Mouse (Mus musculus) neural tube, embryonic 14.5 days (tissue): ENCODE measurements around the gene Kdm1b. TPM values are rescaled to one million over a fixed set of nuclear protein-coding genes. Genes with fewer than 3 reads are reported as not detected.

Experiments
- ATAC-seq: fragments of 200-750 bp; cut with Nextera tagmentation; 2 replicates; pipeline ENCODE4 v1.8.0; 2017; ENCODE audit warnings: low read depth, mild to moderate bottlenecking, moderate TSS enrichment, moderate library complexity
- H3K27ac ChIP-seq: fragments of 300-500 bp; sonication (generic); 2 replicates; pipeline ENCODE4 v1.5.1; 2014; ENCODE audit warnings: low read depth, mild to moderate bottlenecking, control low read depth, low read length, moderate library complexity, mixed read lengths
- H3K27me3 ChIP-seq: fragments of 300-500 bp; sonication (generic); 2 replicates; pipeline ENCODE4 v1.6.1; 2014; ENCODE audit warnings: low read length; ENCODE audit not compliant: control insufficient read depth, insufficient read depth
- H3K36me3 ChIP-seq: fragments of 300-500 bp; sonication (generic); 2 replicates; pipeline ENCODE4 v1.6.1; 2014; ENCODE audit warnings: low read length, mixed read lengths; ENCODE audit not compliant: control insufficient read depth, insufficient read depth
- H3K4me1 ChIP-seq: fragments of 300-500 bp; sonication (generic); 2 replicates; pipeline ENCODE4 v1.6.1; 2014; ENCODE audit warnings: low read length; ENCODE audit not compliant: control insufficient read depth, insufficient read depth
- H3K4me2 ChIP-seq: fragments of 300-500 bp; sonication (generic); 2 replicates; pipeline ENCODE4 v1.6.1; 2014; ENCODE audit warnings: mild to moderate bottlenecking, low read depth, low read length, control low read depth
- H3K4me3 ChIP-seq: fragments of 300-500 bp; sonication (generic); 2 replicates; pipeline ENCODE4 v1.5.1; 2014; ENCODE audit warnings: low read depth, low read length, control low read depth, mixed read lengths
- H3K9ac ChIP-seq: fragments of 300-500 bp; sonication (generic); replicated peaks from 2 replicates; pipeline ENCODE4 v1.6.1; 2014; ENCODE audit warnings: low read depth, mild to moderate bottlenecking, control low read depth, low read length, mixed read lengths
- H3K9me3 ChIP-seq: fragments of 300-500 bp; sonication (generic); 2 replicates; pipeline ENCODE4 v1.6.1; 2016; ENCODE audit warnings: low read length; ENCODE audit not compliant: control insufficient read depth
- WGBS: fragments of 180-500 bp; shearing (Covaris S2); extraction: QIAGEN DNeasy Blood & Tissue Kit; methylation state at CpG from one replicate; pipeline ENCODE4 v1.1.7; 2014; 5-methylcytosine and 5-hydroxymethylcytosine counted together
- polyA plus RNA-seq: library from polyadenylated mRNA; unstranded; fragments of >200 nt; fragmentation: Nextera tagmentation; extraction: Ambion mirVana; gene quantifications from 2 replicates; pipeline ENCODE4 v1.2.1, GENCODE M21; 2014

Gene Kdm1b
- polyA plus RNA-seq, 1 experiment from 2014 or later = 18.3 TPM

- peaks cover 4% of the 10 kb centered on the region; the same call in 1 of the 2 replicates for H3K36me3 ChIP-seq
- H3K9ac ChIP-seq = no peak overlapping the region
- H3K27ac ChIP-seq = no peak overlapping the region
- no peaks in the 10 kb centered on the region for H3K27me3 ChIP-seq
- peaks cover 5% of the 10 kb centered on the region; the same call in 1 of the 2 replicates for H3K4me1 ChIP-seq
- no peak overlapping the region for H3K4me2 ChIP-seq
- no peak overlapping the region for H3K4me3 ChIP-seq
- WGBS = 92% methylated on average over 4 of the region's 4 CpGs
- no peak for ATAC-seq
- H3K9me3 ChIP-seq = no peaks in the 10 kb centered on the region
These were observed 4.7 kb downstream of the Kdm1b start for GRCm38 (mm10) chr13:47047996-47048395.

GRCm38 (mm10) chr13:47050009-47050408, 6.7 kb downstream of the Kdm1b start:
- 95% methylated on average over 4 of the region's 4 CpGs for WGBS
- Histone ChIP-seq H3K4me2 (no peak overlapping the region), H3K36me3 (peaks cover 13% of the 10 kb centered on the region; the same call in 1 of the 2 replicates), H3K9me3 (no peaks in the 10 kb centered on the region), H3K9ac (no peak overlapping the region), H3K27ac (no peak overlapping the region), H3K4me3 (no peak overlapping the region), H3K27me3 (no peaks in the 10 kb centered on the region), H3K4me1 (no peaks in the 10 kb centered on the region)
- no peak for ATAC-seq

GRCm38 (mm10) chr13:47053971-47054370, 10.7 kb downstream of the Kdm1b start:
- WGBS = 38% methylated on average over 10 of the region's 10 CpGs

GRCm38 (mm10) chr13:47056126-47056525, 12.8 kb downstream of the Kdm1b start:
- H3K4me3 ChIP-seq = no peak overlapping the region
- H3K9me3 ChIP-seq = no peaks in the 10 kb centered on the region
- H3K4me2 ChIP-seq = no peak overlapping the region
- no peak overlapping the region for H3K9ac ChIP-seq
- WGBS = 93% methylated on average over 11 of the region's 11 CpGs
- no peak for ATAC-seq
- H3K36me3 ChIP-seq = peaks cover 33% of the 10 kb centered on the region
- H3K4me1 ChIP-seq = no peaks in the 10 kb centered on the region
- no peaks in the 10 kb centered on the region for H3K27me3 ChIP-seq
- no peak overlapping the region for H3K27ac ChIP-seq

More at GRCm38 (mm10) chr13:47053971-47054370, 10.7 kb downstream of the Kdm1b start:
- no peaks in the 10 kb centered on the region for H3K27me3 ChIP-seq
- H3K9me3 ChIP-seq = no peaks in the 10 kb centered on the region
- H3K9ac ChIP-seq = no peak overlapping the region
- no peak overlapping the region for H3K27ac ChIP-seq
- H3K36me3 ChIP-seq = peaks cover 23% of the 10 kb centered on the region; the same call in 1 of the 2 replicates
- no peak overlapping the region for H3K4me2 ChIP-seq
- ATAC-seq = no peak
- no peak overlapping the region for H3K4me3 ChIP-seq
- no peaks in the 10 kb centered on the region for H3K4me1 ChIP-seq

GRCm38 (mm10) chr13:47056781-47057180, 13.5 kb downstream of the Kdm1b start:
- peaks cover 34% of the 10 kb centered on the region for H3K36me3 ChIP-seq
- H3K4me1 ChIP-seq = no peaks in the 10 kb centered on the region
- H3K9ac ChIP-seq = no peak overlapping the region
- no peaks in the 10 kb centered on the region for H3K9me3 ChIP-seq
- no peak for ATAC-seq
- no peak overlapping the region for H3K27ac ChIP-seq
- H3K27me3 ChIP-seq = no peaks in the 10 kb centered on the region
- H3K4me3 ChIP-seq = no peak overlapping the region
- H3K4me2 ChIP-seq = no peak overlapping the region
- 95% methylated on average over 5 of the region's 5 CpGs for WGBS

GRCm38 (mm10) chr13:47062756-47063155, 19.5 kb downstream of the Kdm1b start:
- Histone ChIP-seq H3K4me1 (no peaks in the 10 kb centered on the region), H3K9me3 (no peaks in the 10 kb centered on the region), H3K9ac (no peak overlapping the region), H3K27me3 (no peaks in the 10 kb centered on the region), H3K36me3 (peaks cover 38% of the 10 kb centered on the region), H3K27ac (no peak overlapping the region), H3K4me3 (no peak overlapping the region), H3K4me2 (no peak overlapping the region)
- no peak for ATAC-seq
- 96% methylated on average over 17 of the region's 17 CpGs for WGBS

- H3K27ac ChIP-seq = no peak overlapping the region
- H3K4me2 ChIP-seq = no peak overlapping the region
- H3K4me3 ChIP-seq = no peak overlapping the region
- H3K9ac ChIP-seq = no peak overlapping the region
- H3K4me1 ChIP-seq = no peaks in the 10 kb centered on the region
- peaks cover 35% of the 10 kb centered on the region for H3K36me3 ChIP-seq
- WGBS = 81% methylated on average over 15 of the region's 15 CpGs
- ATAC-seq = no peak
- H3K27me3 ChIP-seq = no peaks in the 10 kb centered on the region
- H3K9me3 ChIP-seq = no peaks in the 10 kb centered on the region
These were observed 20.9 kb downstream of the Kdm1b start for GRCm38 (mm10) chr13:47063985-47064760.

GRCm38 (mm10) chr13:47066516-47066915, 23.2 kb downstream of the Kdm1b start:
- no peak overlapping the region for H3K4me3 ChIP-seq
- no peak overlapping the region for H3K9ac ChIP-seq
- H3K4me2 ChIP-seq = no peak overlapping the region
- no peaks in the 10 kb centered on the region for H3K9me3 ChIP-seq
- H3K27ac ChIP-seq = no peak overlapping the region
- no peak for ATAC-seq
- 95% methylated on average over 10 of the region's 10 CpGs for WGBS
- no peaks in the 10 kb centered on the region for H3K4me1 ChIP-seq
- no peaks in the 10 kb centered on the region for H3K27me3 ChIP-seq
- H3K36me3 ChIP-seq = peaks cover 23% of the 10 kb centered on the region

GRCm38 (mm10) chr13:47067001-47067400, 23.7 kb downstream of the Kdm1b start:
- H3K27ac ChIP-seq = no peak overlapping the region
- WGBS = 97% methylated on average over 6 of the region's 6 CpGs
- no peaks in the 10 kb centered on the region for H3K9me3 ChIP-seq
- no peaks in the 10 kb centered on the region for H3K27me3 ChIP-seq
- no peak overlapping the region for H3K4me3 ChIP-seq
- H3K4me1 ChIP-seq = no peaks in the 10 kb centered on the region
- H3K4me2 ChIP-seq = no peak overlapping the region
- H3K36me3 ChIP-seq = peaks cover 27% of the 10 kb centered on the region
- H3K9ac ChIP-seq = no peak overlapping the region
- ATAC-seq = no peak
